Mouse (Mus musculus): ENCODE measurements around the gene Dot1l.
A peak's percentile ranks its signal among the peaks of the same experiment; 100 is the strongest.

Gene Dot1l

GRCm38 (mm10) chr10:80754594-80755290, at the start of gene Dot1l:
Dot1l (plus strand) TSS chr10:80755206.
- peak; percentile 99 for DNase-seq (ENCODE audit: extremely low spot score, low spot score)

GRCm38 (mm10) chr10:80705479-80705878, 49.5 kb upstream of the Dot1l start:
- DNase-seq (ENCODE audit: extremely low spot score, low spot score) = no peak

GRCm38 (mm10) chr10:80710834-80711233, 44.2 kb upstream of the Dot1l start:
- no peak for DNase-seq (ENCODE audit: extremely low spot score, low spot score)

- no peak for DNase-seq (ENCODE audit: extremely low spot score, low spot score)
These were observed 37.7 kb upstream of the Dot1l start for GRCm38 (mm10) chr10:80717281-80717680.

- DNase-seq (ENCODE audit: extremely low spot score, low spot score) = no peak
These were observed 27.5 kb upstream of the Dot1l start for GRCm38 (mm10) chr10:80727369-80728127.

GRCm38 (mm10) chr10:80732611-80733101, 22.4 kb upstream of the Dot1l start:
- no peak for DNase-seq (ENCODE audit: extremely low spot score, low spot score)

- no peak for DNase-seq (ENCODE audit: extremely low spot score, low spot score)
These were observed 18.3 kb upstream of the Dot1l start for GRCm38 (mm10) chr10:80736731-80737130.

- no peak for DNase-seq (ENCODE audit: extremely low spot score, low spot score)
These were observed 16.3 kb upstream of the Dot1l start for GRCm38 (mm10) chr10:80738657-80739056.

GRCm38 (mm10) chr10:80741146-80741545, 13.9 kb upstream of the Dot1l start:
- no peak for DNase-seq (ENCODE audit: extremely low spot score, low spot score)

- no peak for DNase-seq (ENCODE audit: extremely low spot score, low spot score)
These were observed 13.3 kb upstream of the Dot1l start for GRCm38 (mm10) chr10:80741634-80742179.

GRCm38 (mm10) chr10:80742180-80742978, 12.6 kb upstream of the Dot1l start, which contains the start of gene Ap3d1:
Ap3d1 (minus strand) TSS chr10:80742264.
- DNase-seq (ENCODE audit: extremely low spot score, low spot score) = peak; percentile 93

GRCm38 (mm10) chr10:80744262-80744661, 10.7 kb upstream of the Dot1l start:
- no peak for DNase-seq (ENCODE audit: extremely low spot score, low spot score)

- peak; percentile 71 for DNase-seq (ENCODE audit: extremely low spot score, low spot score)
These were observed 7.6 kb upstream of the Dot1l start for GRCm38 (mm10) chr10:80747410-80747809.

GRCm38 (mm10) chr10:80748609-80749008, 6.4 kb upstream of the Dot1l start:
- DNase-seq (ENCODE audit: extremely low spot score, low spot score) = peak; percentile 65

GRCm38 (mm10) chr10:80751188-80751832, 3.7 kb upstream of the Dot1l start:
- DNase-seq (ENCODE audit: extremely low spot score, low spot score) = peak; percentile 23

GRCm38 (mm10) chr10:80752079-80752625, 2.9 kb upstream of the Dot1l start:
- peak; percentile 83 for DNase-seq (ENCODE audit: extremely low spot score, low spot score)

- DNase-seq (ENCODE audit: extremely low spot score, low spot score) = peak; percentile 21
These were observed 447 bp downstream of the Dot1l start for GRCm38 (mm10) chr10:80755291-80756015.

- no peak for DNase-seq (ENCODE audit: extremely low spot score, low spot score)
These were observed 1.1 kb downstream of the Dot1l start for GRCm38 (mm10) chr10:80756099-80756498.

GRCm38 (mm10) chr10:80756509-80756908, 1.5 kb downstream of the Dot1l start:
- DNase-seq (ENCODE audit: extremely low spot score, low spot score) = no peak

- no peak for DNase-seq (ENCODE audit: extremely low spot score, low spot score)
These were observed 2.0 kb downstream of the Dot1l start for GRCm38 (mm10) chr10:80756967-80757366.
